Mouse (Mus musculus) E14TG2a.4 (cell line): ENCODE measurements around the gene Pbld1.

Experiments
- CTCF ChIP-seq: conservative IDR thresholded peaks from 2 replicates; pipeline ENCODE4 v1.5.1; 2014; ENCODE audit warnings: low read length
- NANOG ChIP-seq: IDR thresholded peaks from 2 replicates; pipeline ENCODE4 v1.6.1; 2014; ENCODE audit warnings: borderline replicate concordance, low read length, mixed read lengths
- POU5F1 ChIP-seq: IDR thresholded peaks from 2 replicates; pipeline ENCODE4 v1.6.1; 2014; ENCODE audit warnings: low read length, borderline replicate concordance

DNA sequence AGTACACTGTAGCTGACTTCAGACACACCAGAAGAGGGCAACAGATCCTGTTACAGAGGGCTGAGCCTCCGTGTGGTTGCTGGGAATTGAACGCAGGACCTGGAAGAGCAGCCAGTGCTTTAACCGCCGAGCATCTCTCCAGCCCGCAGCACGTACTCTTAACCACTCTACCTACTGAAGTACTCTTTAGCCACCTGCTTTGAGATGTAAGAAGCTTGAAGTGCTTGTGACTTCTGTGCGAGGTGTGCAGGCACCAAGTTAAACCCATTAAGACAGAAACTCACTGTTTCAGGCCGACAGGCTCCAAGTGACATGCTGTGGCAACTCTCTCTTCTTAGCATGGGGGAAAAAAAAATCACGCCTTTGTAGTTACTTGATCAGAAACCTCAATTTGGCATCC is 45.8 kb upstream of the Pbld1 start:
- TF ChIP-seq CTCF (no peak), POU5F1 (no peak), NANOG (no peak)
